Mouse (Mus musculus): ENCODE results near the gene Gatad2b.

The Gatad2b gene

GRCm38 (mm10) chr3:90314241-90314640 is 21.3 kb downstream of the Gatad2b start:
- no peak for DNase-seq

GRCm38 (mm10) chr3:90322289-90322688 is 29.3 kb downstream of the Gatad2b start:
- DNase-seq: no peak

GRCm38 (mm10) chr3:90323119-90323518 is 30.1 kb downstream of the Gatad2b start:
- DNase-seq: peak; percentile 68

GRCm38 (mm10) chr3:90332485-90332884 is 39.5 kb downstream of the Gatad2b start:
- DNase-seq: no peak

GRCm38 (mm10) chr3:90335517-90335916 is 42.5 kb downstream of the Gatad2b start:
- DNase-seq: no peak

GRCm38 (mm10) chr3:90338190-90338589 is 45.2 kb downstream of the Gatad2b start:
- no peak for DNase-seq

GRCm38 (mm10) chr3:90340177-90340576 is 47.2 kb downstream of the Gatad2b start:
- DNase-seq: no peak

- peak; percentile 37 to 45 for DNase-seq
Measured at GRCm38 (mm10) chr3:90342853-90343252, 49.9 kb downstream of the Gatad2b start.

- DNase-seq: no peak
Measured at GRCm38 (mm10) chr3:90347847-90348246, 54.9 kb downstream of the Gatad2b start.

GRCm38 (mm10) chr3:90357959-90358358 is 65.0 kb downstream of the Gatad2b start:
- DNase-seq: no peak

GRCm38 (mm10) chr3:90359230-90359629 is 66.3 kb downstream of the Gatad2b start:
- DNase-seq: no peak

GRCm38 (mm10) chr3:90361476-90361875 is 68.5 kb downstream of the Gatad2b start:
- DNase-seq: no peak

- DNase-seq: no peak
Measured at GRCm38 (mm10) chr3:90362346-90362745, 69.4 kb downstream of the Gatad2b start.

- DNase-seq: no peak
Measured at GRCm38 (mm10) chr3:90367001-90367632, 74.1 kb downstream of the Gatad2b start.

- DNase-seq: no peak
Measured at GRCm38 (mm10) chr3:90369041-90369440, 76.1 kb downstream of the Gatad2b start.

- no peak for DNase-seq
Measured at GRCm38 (mm10) chr3:90371857-90372256, 78.9 kb downstream of the Gatad2b start.

- DNase-seq: no peak
Measured at GRCm38 (mm10) chr3:90372817-90373216, 79.8 kb downstream of the Gatad2b start.

- DNase-seq: peak; percentile 85 to 88
Measured at GRCm38 (mm10) chr3:90373432-90374028, 80.6 kb downstream of the Gatad2b start.

- no peak for DNase-seq
Measured at GRCm38 (mm10) chr3:90374368-90374767, 81.4 kb downstream of the Gatad2b start.

- DNase-seq: no peak
Measured at GRCm38 (mm10) chr3:90375562-90376246, 82.7 kb downstream of the Gatad2b start.

GRCm38 (mm10) chr3:90376247-90376585 is 83.2 kb downstream of the Gatad2b start:
- no peak for DNase-seq

- no peak for DNase-seq
Measured at GRCm38 (mm10) chr3:90378496-90378895, 85.5 kb downstream of the Gatad2b start.

GRCm38 (mm10) chr3:90381727-90382126 is 88.7 kb downstream of the Gatad2b start:
- no peak for DNase-seq

- peak; percentile 74 to 78 for DNase-seq
Measured at GRCm38 (mm10) chr3:90383690-90384089, 90.7 kb downstream of the Gatad2b start.
